Mouse (Mus musculus): ENCODE data around the gene Dgki. TPM values are rescaled to one million over a fixed set of nuclear protein-coding genes. Genes with fewer than 3 reads are reported as not detected.

Gene Dgki
- polyA plus RNA-seq, 1 experiment from 2014 or later, result 0.97 TPM

DNA sequence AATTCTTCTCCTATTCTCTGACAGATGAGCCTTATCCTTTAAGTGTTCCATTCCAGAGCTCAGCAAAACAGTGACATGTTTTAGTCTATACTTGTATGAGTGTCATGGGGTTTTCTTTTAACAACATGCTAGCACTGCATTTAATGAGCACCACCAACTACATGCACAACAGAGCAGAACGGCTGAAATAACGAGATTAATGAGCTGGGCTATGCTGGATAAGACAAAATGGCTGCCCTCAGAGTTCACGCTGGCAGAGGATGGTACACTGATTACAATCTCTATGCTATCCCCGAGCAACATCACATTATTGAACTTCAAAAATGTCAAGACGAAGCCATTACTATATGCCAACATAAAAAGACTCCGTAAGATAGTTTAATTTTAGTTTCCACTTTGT, 264.3 kb downstream of the Dgki start:
- Histone ChIP-seq H3K9ac (ENCODE audit: low read length) (no peak overlapping the region), H3K4me2 (ENCODE audit: low read depth, severe bottlenecking) (no peak overlapping the region), H3K27ac (replicated peaks; ENCODE audit: low read depth, low read length) (no peak overlapping the region), H3K9me3 (ENCODE audit: control insufficient read depth, low read length) (no peaks in the 10 kb centered on the region), H3K36me3 (ENCODE audit: control insufficient read depth, insufficient read depth, low read length) (no peaks in the 10 kb centered on the region), H3K4me1 (ENCODE audit: control insufficient read depth, insufficient read depth, low read length) (no peaks in the 10 kb centered on the region), H3K4me3 (ENCODE audit: low read depth, low read length) (no peak overlapping the region), H3K27me3 (ENCODE audit: control insufficient read depth, insufficient read depth, low read length) (no peaks in the 10 kb centered on the region)
- WGBS, result 79% methylated on average over 6 of the region's 6 CpGs
- ATAC-seq (ENCODE audit: insufficient number of reproducible peaks, low FRiP score, low TSS enrichment, low read depth) (no peak), DNase-seq (ENCODE audit: low spot score) (no peak)

DNA sequence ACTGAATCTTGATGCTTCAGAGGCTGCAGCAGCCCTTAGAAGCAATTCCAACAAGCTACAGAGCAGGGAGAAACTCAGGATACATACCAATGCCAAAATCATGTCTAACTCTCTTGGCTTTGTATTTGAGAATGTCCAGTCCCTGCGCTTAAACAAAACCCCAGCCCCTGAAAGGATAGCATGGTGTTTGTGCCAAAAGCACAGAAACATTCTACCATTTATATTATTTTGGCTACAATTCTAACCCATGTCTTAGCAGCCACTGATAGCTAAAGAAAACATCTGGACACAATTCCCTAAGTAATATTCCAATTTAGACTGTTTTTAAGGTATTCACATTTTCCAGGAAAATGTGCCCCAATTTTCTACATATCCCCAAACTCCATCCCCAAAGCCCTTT, 269.0 kb downstream of the Dgki start:
- Histone ChIP-seq H3K27ac (replicated peaks; ENCODE audit: low read depth, low read length) (no peak overlapping the region), H3K9ac (ENCODE audit: low read length) (no peak overlapping the region), H3K36me3 (ENCODE audit: control insufficient read depth, insufficient read depth, low read length) (no peaks in the 10 kb centered on the region), H3K4me2 (ENCODE audit: low read depth, severe bottlenecking) (no peak overlapping the region), H3K4me1 (ENCODE audit: control insufficient read depth, insufficient read depth, low read length) (no peaks in the 10 kb centered on the region), H3K27me3 (ENCODE audit: control insufficient read depth, insufficient read depth, low read length) (no peaks in the 10 kb centered on the region), H3K4me3 (ENCODE audit: low read depth, low read length) (no peak overlapping the region), H3K9me3 (ENCODE audit: control insufficient read depth, low read length) (no peaks in the 10 kb centered on the region)
- ATAC-seq (ENCODE audit: insufficient number of reproducible peaks, low FRiP score, low TSS enrichment, low read depth) (no peak), DNase-seq (ENCODE audit: low spot score) (no peak)
- 94% methylated on average over 1 of the region's 1 CpGs for WGBS

DNA sequence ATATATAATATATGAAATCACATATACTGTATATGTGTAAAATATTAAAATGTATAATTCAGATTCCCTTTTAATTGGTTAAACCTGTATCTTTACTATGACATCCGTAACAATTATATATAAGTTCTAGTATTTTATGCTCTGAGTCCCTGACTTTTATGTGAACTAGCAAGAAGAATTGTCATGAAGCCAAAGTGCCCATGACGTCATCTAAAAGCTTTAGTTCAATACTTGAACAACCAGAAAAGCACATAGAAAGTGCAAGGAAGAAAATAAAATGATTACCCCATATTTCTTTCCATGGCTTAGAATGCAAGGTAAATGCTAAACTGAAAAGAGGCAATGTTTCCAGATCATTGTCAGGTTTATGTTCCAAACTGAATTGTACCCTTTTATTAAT, 269.6 kb downstream of the Dgki start:
- no peaks in the 10 kb centered on the region for H3K4me1 ChIP-seq (ENCODE audit: control insufficient read depth, insufficient read depth, low read length)
- H3K36me3 ChIP-seq (ENCODE audit: control insufficient read depth, insufficient read depth, low read length), result no peaks in the 10 kb centered on the region
- H3K9ac ChIP-seq (ENCODE audit: low read length), result no peak overlapping the region
- 93% methylated on average over 2 of the region's 2 CpGs for WGBS
- no peaks in the 10 kb centered on the region for H3K27me3 ChIP-seq (ENCODE audit: control insufficient read depth, insufficient read depth, low read length)
- DNase-seq (ENCODE audit: low spot score) (no peak), ATAC-seq (ENCODE audit: insufficient number of reproducible peaks, low FRiP score, low TSS enrichment, low read depth) (no peak)
- no peaks in the 10 kb centered on the region for H3K9me3 ChIP-seq (ENCODE audit: control insufficient read depth, low read length)
- no peak overlapping the region for H3K4me2 ChIP-seq (ENCODE audit: low read depth, severe bottlenecking)
- no peak overlapping the region for H3K4me3 ChIP-seq (ENCODE audit: low read depth, low read length)
- no peak overlapping the region for H3K27ac ChIP-seq (replicated peaks; ENCODE audit: low read depth, low read length)

DNA sequence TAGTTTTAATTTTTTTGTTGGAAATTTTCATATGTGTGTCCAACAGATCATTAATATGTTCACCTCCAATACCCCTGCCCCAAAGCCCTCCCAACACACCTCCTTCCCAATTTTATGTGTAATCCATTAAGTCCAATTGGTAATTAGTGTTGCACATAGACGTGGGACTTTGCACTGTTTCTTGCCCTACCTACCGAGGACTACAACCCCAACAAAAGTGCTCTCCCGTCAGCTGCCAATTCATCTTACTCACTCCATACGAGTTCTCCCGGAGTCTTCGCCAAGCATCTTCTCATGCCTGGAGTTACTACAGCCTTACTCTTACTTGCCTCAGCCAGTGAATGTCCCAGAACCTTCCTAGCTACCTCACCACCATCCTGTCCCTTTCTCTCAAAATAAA, 271.1 kb downstream of the Dgki start:
- H3K27ac ChIP-seq (replicated peaks; ENCODE audit: low read depth, low read length), result no peak overlapping the region
- no peak overlapping the region for H3K9ac ChIP-seq (ENCODE audit: low read length)
- WGBS, result 84% methylated on average over 6 of the region's 6 CpGs
- DNase-seq (ENCODE audit: low spot score), result no peak
- no peak overlapping the region for H3K4me2 ChIP-seq (ENCODE audit: low read depth, severe bottlenecking)
- H3K36me3 ChIP-seq (ENCODE audit: control insufficient read depth, insufficient read depth, low read length), result no peaks in the 10 kb centered on the region
- no peaks in the 10 kb centered on the region for H3K9me3 ChIP-seq (ENCODE audit: control insufficient read depth, low read length)
- H3K4me3 ChIP-seq (ENCODE audit: low read depth, low read length), result no peak overlapping the region
- no peaks in the 10 kb centered on the region for H3K27me3 ChIP-seq (ENCODE audit: control insufficient read depth, insufficient read depth, low read length)
- H3K4me1 ChIP-seq (ENCODE audit: control insufficient read depth, insufficient read depth, low read length), result no peaks in the 10 kb centered on the region
- ATAC-seq (ENCODE audit: insufficient number of reproducible peaks, low FRiP score, low TSS enrichment, low read depth), result no peak

DNA sequence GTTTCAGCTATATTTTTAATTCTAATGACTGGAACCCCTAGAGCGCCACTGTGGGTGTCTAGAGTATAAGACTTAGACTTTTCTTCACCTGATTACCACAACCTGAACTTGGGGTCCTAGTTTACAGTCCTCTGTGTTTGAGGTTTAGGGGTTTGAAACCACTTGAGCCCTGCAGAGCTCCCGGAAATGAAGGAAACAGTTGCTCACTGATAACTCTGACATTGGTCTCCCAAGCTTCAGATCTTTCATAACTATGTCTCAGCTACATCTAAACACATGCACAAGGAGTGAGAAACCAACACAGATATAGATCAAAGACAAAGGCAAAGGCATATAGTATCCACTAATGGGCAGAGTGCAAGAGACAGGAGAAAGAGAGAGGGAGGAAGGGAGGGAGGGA, 271.7 kb downstream of the Dgki start:
- no peaks in the 10 kb centered on the region for H3K36me3 ChIP-seq (ENCODE audit: control insufficient read depth, insufficient read depth, low read length)
- H3K9me3 ChIP-seq (ENCODE audit: control insufficient read depth, low read length), result no peaks in the 10 kb centered on the region
- no peak overlapping the region for H3K4me3 ChIP-seq (ENCODE audit: low read depth, low read length)
- no peaks in the 10 kb centered on the region for H3K4me1 ChIP-seq (ENCODE audit: control insufficient read depth, insufficient read depth, low read length)
- no peak overlapping the region for H3K27ac ChIP-seq (replicated peaks; ENCODE audit: low read depth, low read length)
- no peak overlapping the region for H3K4me2 ChIP-seq (ENCODE audit: low read depth, severe bottlenecking)
- WGBS, result 84% methylated on average over 2 of the region's 2 CpGs
- ATAC-seq (ENCODE audit: insufficient number of reproducible peaks, low FRiP score, low TSS enrichment, low read depth) (no peak), DNase-seq (ENCODE audit: low spot score) (no peak)
- no peaks in the 10 kb centered on the region for H3K27me3 ChIP-seq (ENCODE audit: control insufficient read depth, insufficient read depth, low read length)
- H3K9ac ChIP-seq (ENCODE audit: low read length), result no peak overlapping the region

DNA sequence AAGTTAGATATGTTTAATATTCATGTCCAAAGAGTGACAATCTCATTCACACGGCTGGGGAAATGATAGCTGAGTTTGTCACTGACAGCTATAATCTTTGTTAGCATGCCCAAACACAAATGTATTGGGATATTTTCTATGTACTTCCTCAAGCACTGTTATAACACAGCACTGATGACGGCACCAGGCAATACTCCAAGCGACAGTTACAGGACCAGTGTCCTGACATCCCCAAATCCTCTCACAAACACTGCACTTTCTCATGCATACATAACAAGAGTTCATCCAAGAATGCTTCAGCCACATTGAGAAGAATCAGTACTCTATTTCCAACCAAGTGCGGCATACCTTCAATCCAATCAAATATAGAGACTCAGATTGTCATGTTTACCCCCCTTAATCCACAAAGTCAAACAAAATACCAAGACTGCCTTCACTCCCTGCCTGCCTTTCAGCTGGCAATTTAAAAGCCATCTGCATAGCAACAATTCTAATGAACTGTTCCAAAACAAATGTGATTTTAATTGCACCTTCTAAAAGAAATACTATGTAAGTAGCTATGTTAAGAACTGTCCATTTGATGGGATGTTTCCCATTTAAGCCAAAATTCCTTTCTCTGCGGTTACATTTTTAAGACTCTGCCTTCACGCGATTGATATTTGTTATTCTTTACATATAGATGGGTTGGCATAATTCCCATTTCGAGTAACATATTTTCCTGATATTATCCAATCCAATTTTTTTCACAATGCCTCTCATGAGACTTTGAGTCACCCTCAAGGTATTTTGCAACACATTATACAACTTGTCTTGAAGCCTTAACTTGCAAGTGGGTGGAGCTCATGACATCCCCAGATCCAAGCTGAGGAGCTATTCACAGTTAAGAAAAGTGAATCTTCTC, 273.4 kb downstream of the Dgki start:
- Histone ChIP-seq H3K27me3 (ENCODE audit: control insufficient read depth, insufficient read depth, low read length) (no peaks in the 10 kb centered on the region), H3K4me3 (ENCODE audit: low read depth, low read length) (no peak overlapping the region), H3K9me3 (ENCODE audit: control insufficient read depth, low read length) (no peaks in the 10 kb centered on the region), H3K9ac (ENCODE audit: low read length) (no peak overlapping the region), H3K36me3 (ENCODE audit: control insufficient read depth, insufficient read depth, low read length) (no peaks in the 10 kb centered on the region), H3K4me2 (ENCODE audit: low read depth, severe bottlenecking) (no peak overlapping the region), H3K27ac (replicated peaks; ENCODE audit: low read depth, low read length) (no peak overlapping the region), H3K4me1 (ENCODE audit: control insufficient read depth, insufficient read depth, low read length) (no peaks in the 10 kb centered on the region)
- DNase-seq (ENCODE audit: low spot score) (no peak), ATAC-seq (ENCODE audit: insufficient number of reproducible peaks, low FRiP score, low TSS enrichment, low read depth) (no peak)
- 88% methylated on average over 8 of the region's 8 CpGs for WGBS

DNA sequence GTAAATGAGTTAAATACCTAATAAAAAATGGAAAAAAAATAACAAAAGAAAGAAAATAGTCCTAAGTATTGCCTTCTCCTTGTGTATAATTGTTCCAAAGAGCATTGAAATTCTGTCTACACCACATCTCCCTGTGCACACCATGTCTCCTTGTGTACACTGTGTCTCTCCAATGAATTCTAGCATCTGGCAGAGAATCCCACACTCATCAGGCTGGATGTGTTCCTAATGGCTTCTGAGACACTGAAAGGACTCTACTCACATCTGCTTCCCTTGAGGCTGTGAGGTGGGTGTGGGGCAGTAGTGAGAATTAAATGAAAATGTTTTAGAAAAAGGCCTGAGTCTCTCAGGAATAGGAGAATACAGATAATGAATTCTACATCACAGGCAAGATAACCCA, 283.9 kb downstream of the Dgki start:
- no peak overlapping the region for H3K9ac ChIP-seq (ENCODE audit: low read length)
- H3K36me3 ChIP-seq (ENCODE audit: control insufficient read depth, insufficient read depth, low read length), result no peaks in the 10 kb centered on the region
- no peaks in the 10 kb centered on the region for H3K9me3 ChIP-seq (ENCODE audit: control insufficient read depth, low read length)
- ATAC-seq (ENCODE audit: insufficient number of reproducible peaks, low FRiP score, low TSS enrichment, low read depth) (no peak), DNase-seq (ENCODE audit: low spot score) (no peak)
- H3K4me3 ChIP-seq (ENCODE audit: low read depth, low read length), result no peak overlapping the region
- H3K27ac ChIP-seq (replicated peaks; ENCODE audit: low read depth, low read length), result no peak overlapping the region
- H3K4me1 ChIP-seq (ENCODE audit: control insufficient read depth, insufficient read depth, low read length), result no peaks in the 10 kb centered on the region
- no peak overlapping the region for H3K4me2 ChIP-seq (ENCODE audit: low read depth, severe bottlenecking)
- no peaks in the 10 kb centered on the region for H3K27me3 ChIP-seq (ENCODE audit: control insufficient read depth, insufficient read depth, low read length)

DNA sequence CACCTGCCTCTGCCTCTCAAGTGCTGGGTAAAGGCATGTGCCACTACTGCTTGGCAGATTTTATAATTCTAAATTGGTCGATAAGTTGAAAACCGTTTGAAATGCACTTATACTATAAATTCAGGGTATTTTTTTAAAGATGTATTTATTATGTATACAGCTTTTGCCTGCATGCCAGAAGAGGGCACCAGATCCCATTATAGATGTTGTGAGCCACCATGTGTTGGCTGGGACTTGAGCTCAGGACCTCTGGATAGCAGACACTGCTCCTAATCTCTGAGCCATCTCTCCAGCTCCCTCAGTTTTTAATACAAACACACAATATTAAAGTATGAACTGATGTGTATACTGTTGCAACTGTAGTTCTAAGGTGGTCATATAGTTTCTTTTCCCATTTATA, 288.4 kb downstream of the Dgki start:
- H3K36me3 ChIP-seq (ENCODE audit: control insufficient read depth, insufficient read depth, low read length), result no peaks in the 10 kb centered on the region
- H3K4me1 ChIP-seq (ENCODE audit: control insufficient read depth, insufficient read depth, low read length), result 0 out of 2 replicates have a peak, but pooled peaks cover 3% of the 10 kb centered on the region
- H3K4me3 ChIP-seq (ENCODE audit: low read depth, low read length), result no peak overlapping the region
- WGBS, result 87% methylated on average over 2 of the region's 2 CpGs
- no peak overlapping the region for H3K4me2 ChIP-seq (ENCODE audit: low read depth, severe bottlenecking)
- ATAC-seq (ENCODE audit: insufficient number of reproducible peaks, low FRiP score, low TSS enrichment, low read depth) (no peak), DNase-seq (ENCODE audit: low spot score) (no peak)
- no peak overlapping the region for H3K9ac ChIP-seq (ENCODE audit: low read length)
- no peaks in the 10 kb centered on the region for H3K9me3 ChIP-seq (ENCODE audit: control insufficient read depth, low read length)
- no peaks in the 10 kb centered on the region for H3K27me3 ChIP-seq (ENCODE audit: control insufficient read depth, insufficient read depth, low read length)
- no peak overlapping the region for H3K27ac ChIP-seq (replicated peaks; ENCODE audit: low read depth, low read length)

DNA sequence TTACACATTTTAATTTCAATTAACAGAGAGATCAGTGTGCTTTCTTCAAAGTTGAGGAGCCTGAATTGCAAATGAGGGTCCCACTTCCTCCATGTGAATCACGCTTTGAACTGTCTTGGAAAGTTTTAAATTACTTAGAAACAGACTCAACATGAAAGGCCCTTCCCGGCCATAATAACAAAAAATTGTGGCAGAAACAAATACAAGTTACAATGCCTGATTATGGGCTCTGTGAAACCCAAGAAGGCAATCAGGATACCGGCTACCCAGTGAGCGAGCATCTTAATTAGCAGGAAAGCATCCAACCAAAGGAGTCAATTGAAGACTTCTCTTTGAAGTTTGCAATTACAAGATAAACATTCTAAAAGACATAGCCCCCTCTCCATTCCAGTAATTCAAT, 292.4 kb downstream of the Dgki start:
- no peak overlapping the region for H3K9ac ChIP-seq (ENCODE audit: low read length)
- no peaks in the 10 kb centered on the region for H3K9me3 ChIP-seq (ENCODE audit: control insufficient read depth, low read length)
- DNase-seq (ENCODE audit: low spot score), result no peak
- no peaks in the 10 kb centered on the region for H3K27me3 ChIP-seq (ENCODE audit: control insufficient read depth, insufficient read depth, low read length)
- H3K4me2 ChIP-seq (ENCODE audit: low read depth, severe bottlenecking), result no peak overlapping the region
- H3K27ac ChIP-seq (replicated peaks; ENCODE audit: low read depth, low read length), result no peak overlapping the region
- WGBS, result 5% methylated on average over 4 of the region's 4 CpGs
- H3K4me1 ChIP-seq (ENCODE audit: control insufficient read depth, insufficient read depth, low read length), result 0 out of 2 replicates have a peak, but pooled peaks cover 3% of the 10 kb centered on the region
- ATAC-seq (ENCODE audit: insufficient number of reproducible peaks, low FRiP score, low TSS enrichment, low read depth), result no peak
- no peaks in the 10 kb centered on the region for H3K36me3 ChIP-seq (ENCODE audit: control insufficient read depth, insufficient read depth, low read length)
- H3K4me3 ChIP-seq (ENCODE audit: low read depth, low read length), result no peak overlapping the region

Data from limb, embryonic 11.5 days (tissue).